11 mouse cellular contexts compared by ENCODE assay signal in the genomic region with DNA sequence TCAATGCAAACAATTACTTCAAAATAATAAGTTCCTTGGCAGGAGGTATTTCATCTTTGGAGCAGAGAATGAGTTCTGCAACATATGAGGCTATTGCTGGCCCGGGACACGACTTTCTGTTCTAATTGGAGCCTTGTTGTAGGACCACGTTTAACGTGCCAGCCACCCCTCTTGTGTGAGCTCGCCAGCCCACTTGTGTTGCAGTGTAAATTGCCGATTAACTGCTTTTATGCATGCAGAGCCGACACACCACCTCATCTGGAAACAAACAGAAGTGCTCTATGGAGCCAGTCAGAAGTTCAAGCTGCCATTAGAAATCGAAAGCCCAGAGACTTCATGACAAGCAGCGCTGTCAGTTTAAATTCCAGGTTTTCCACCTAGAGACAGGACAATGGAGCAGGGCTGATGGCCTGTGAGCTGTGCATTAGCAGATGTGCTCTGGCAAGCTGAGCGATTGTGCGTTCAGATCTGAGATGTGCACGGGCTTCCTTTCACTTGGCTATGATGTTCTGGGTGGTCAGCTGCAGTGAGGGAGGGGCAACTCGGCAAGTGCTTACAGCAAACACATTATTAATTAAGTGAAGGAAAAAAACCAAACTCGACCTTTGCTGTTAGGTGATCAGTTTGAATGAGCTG.
DNase-seq lines count a peak whose midpoint lies in the region; ATAC-seq and TF ChIP-seq lines count a peak whose summit lies in the region.
"Had no signal": no experiment of that assay in that cellular context is flagged by ENCODE, and none has a peak within 500 bp of the region (broad histone marks: within the 10 kb centered on the region; RNA-seq: fewer than 3 reads in every experiment).

No protein-coding gene starts in this region.

- H3K4me3 ChIP-seq in embryonic facial prominence, embryonic 12.5 days = no peak overlapping the region
- no peak overlapping the region for H3K4me3 ChIP-seq in embryonic facial prominence, embryonic 10.5 days
- no peak overlapping the region for H3K4me3 ChIP-seq in lung, embryonic 14.5 days (ENCODE audit: low read depth, low read length)
- no peak overlapping the region for H3K4me3 ChIP-seq in forebrain, embryonic 15.5 days
- H3K4me3 ChIP-seq in limb, embryonic 13.5 days = no peak overlapping the region
- no peak overlapping the region for H3K4me3 ChIP-seq in liver, postnatal 0 days (ENCODE audit: low read depth, low read length)
- H3K4me3 ChIP-seq: embryonic facial prominence, embryonic 15.5 days had no signal

- WGBS in embryonic facial prominence, embryonic 12.5 days = 63% methylated on average over 14 of the region's 14 CpGs
- WGBS in embryonic facial prominence, embryonic 10.5 days = 75% methylated on average over 14 of the region's 14 CpGs
- WGBS in lung, embryonic 14.5 days = 23% methylated on average over 14 of the region's 14 CpGs
- 12% methylated on average over 14 of the region's 14 CpGs for WGBS in forebrain, embryonic 15.5 days
- 32% methylated on average over 14 of the region's 14 CpGs for WGBS in limb, embryonic 13.5 days
- 74% methylated on average over 14 of the region's 14 CpGs for WGBS in liver, postnatal 0 days (ENCODE audit: insufficient replicate concordance)

- peaks cover 52% of the 10 kb centered on the region for H3K4me1 ChIP-seq in embryonic facial prominence, embryonic 12.5 days
- H3K4me1 ChIP-seq in embryonic facial prominence, embryonic 10.5 days = peaks cover 62% of the 10 kb centered on the region
- H3K4me1 ChIP-seq in lung, embryonic 14.5 days (ENCODE audit: insufficient read depth) = peaks cover 22% of the 10 kb centered on the region
- H3K4me1 ChIP-seq in forebrain, embryonic 15.5 days = peaks cover 84% of the 10 kb centered on the region
- peaks cover 66% of the 10 kb centered on the region for H3K4me1 ChIP-seq in limb, embryonic 13.5 days
- H3K4me1 ChIP-seq in liver, postnatal 0 days (ENCODE audit: insufficient read depth) = peaks cover 3% of the 10 kb centered on the region; the same call in 1 of the 2 replicates

- H3K9ac ChIP-seq in embryonic facial prominence, embryonic 12.5 days = no peak overlapping the region
- H3K9ac ChIP-seq in lung, embryonic 14.5 days = no peak overlapping the region
- H3K9ac ChIP-seq in forebrain, embryonic 15.5 days (replicated peaks) = no peak overlapping the region
- 0 out of 2 replicates have a peak overlapping the region, but pooled peaks have one; percentile 26 for H3K9ac ChIP-seq in limb, embryonic 13.5 days
- H3K9ac ChIP-seq in liver, postnatal 0 days (replicated peaks) = no peak overlapping the region
- H3K9ac ChIP-seq: embryonic facial prominence, embryonic 15.5 days had no signal

- no peak for DNase-seq in embryonic facial prominence, embryonic 10.5 days (ENCODE audit: low spot score)
- peak; percentile 51 for DNase-seq in lung, embryonic 14.5 days
- DNase-seq in lung, postnatal 25 days (ENCODE audit: low spot score) = no peak
- DNase-seq in urinary bladder, postnatal 4 days (ENCODE audit: low spot score in 2 of 2) = no peak
- DNase-seq in liver, postnatal 0 days = no peak
- DNase-seq: thymus, adult 2 months had no signal

- no peaks in the 10 kb centered on the region for H3K27me3 ChIP-seq in embryonic facial prominence, embryonic 12.5 days
- no peaks in the 10 kb centered on the region for H3K27me3 ChIP-seq in embryonic facial prominence, embryonic 10.5 days (replicated peaks; ENCODE audit: low read depth, poor library complexity, severe bottlenecking)
- H3K27me3 ChIP-seq in lung, embryonic 14.5 days (ENCODE audit: insufficient read depth, low read length) = no peaks in the 10 kb centered on the region
- no peaks in the 10 kb centered on the region for H3K27me3 ChIP-seq in forebrain, embryonic 15.5 days
- H3K27me3 ChIP-seq in limb, embryonic 13.5 days = no peaks in the 10 kb centered on the region
- H3K27me3 ChIP-seq in liver, postnatal 0 days (ENCODE audit: insufficient read depth, low read length) = no peaks in the 10 kb centered on the region
- H3K27me3 ChIP-seq: embryonic facial prominence, embryonic 15.5 days; Patski had no signal

- H3K36me3 ChIP-seq in embryonic facial prominence, embryonic 12.5 days = no peaks in the 10 kb centered on the region
- H3K36me3 ChIP-seq in embryonic facial prominence, embryonic 10.5 days (replicated peaks) = no peaks in the 10 kb centered on the region
- no peaks in the 10 kb centered on the region for H3K36me3 ChIP-seq in lung, embryonic 14.5 days (ENCODE audit: insufficient read depth)
- H3K36me3 ChIP-seq in forebrain, embryonic 15.5 days = no peaks in the 10 kb centered on the region
- 0 out of 2 replicates have a peak, but pooled peaks cover 3% of the 10 kb centered on the region for H3K36me3 ChIP-seq in limb, embryonic 13.5 days
- H3K36me3 ChIP-seq in liver, postnatal 0 days (replicated peaks; ENCODE audit: insufficient read depth, low read length) = no peaks in the 10 kb centered on the region
- H3K36me3 ChIP-seq: embryonic facial prominence, embryonic 15.5 days had no signal

- TF ChIP-seq EP300 in liver, postnatal 0 days (IDR thresholded peaks at IDR 0.05; ENCODE audit: low read depth) = no peak

- H3K27ac ChIP-seq in embryonic facial prominence, embryonic 12.5 days = 0 out of 2 replicates have a peak overlapping the region, but pooled peaks have one; percentile 5
- no peak overlapping the region for H3K27ac ChIP-seq in embryonic facial prominence, embryonic 10.5 days (replicated peaks)
- peak overlapping the region; percentile 40; the same call in 1 of the 2 replicates for H3K27ac ChIP-seq in lung, embryonic 14.5 days (ENCODE audit: low read depth)
- peak overlapping the region; percentile 68 for H3K27ac ChIP-seq in forebrain, embryonic 15.5 days (replicated peaks)
- 0 out of 2 replicates have a peak overlapping the region, but pooled peaks have one; percentile 15 for H3K27ac ChIP-seq in limb, embryonic 13.5 days
- no peak overlapping the region for H3K27ac ChIP-seq in liver, postnatal 0 days (ENCODE audit: low read depth)
- H3K27ac ChIP-seq: embryonic facial prominence, embryonic 15.5 days had no signal

- ATAC-seq in embryonic facial prominence, embryonic 12.5 days (ENCODE audit: insufficient number of reproducible peaks, insufficient read depth, low FRiP score, low TSS enrichment) = no peak
- ATAC-seq in lung, embryonic 14.5 days (ENCODE audit: insufficient read depth) = no peak
- peak; percentile 18; the same call in 1 of the 2 replicates for ATAC-seq in forebrain, embryonic 15.5 days (replicated peaks)
- no peak for ATAC-seq in limb, embryonic 13.5 days (ENCODE audit: low FRiP score, low read depth)
- ATAC-seq in liver, postnatal 0 days = no peak
- ATAC-seq: Patski had no signal

- no peaks in the 10 kb centered on the region for H3K9me3 ChIP-seq in embryonic facial prominence, embryonic 12.5 days
- H3K9me3 ChIP-seq in embryonic facial prominence, embryonic 10.5 days = no peaks in the 10 kb centered on the region
- no peaks in the 10 kb centered on the region for H3K9me3 ChIP-seq in lung, embryonic 14.5 days (ENCODE audit: low read depth, low read length)
- H3K9me3 ChIP-seq in forebrain, embryonic 15.5 days = no peaks in the 10 kb centered on the region
- H3K9me3 ChIP-seq in limb, embryonic 13.5 days = no peaks in the 10 kb centered on the region
- H3K9me3 ChIP-seq in liver, postnatal 0 days (ENCODE audit: low read length) = no peaks in the 10 kb centered on the region
- H3K9me3 ChIP-seq: embryonic facial prominence, embryonic 15.5 days had no signal

- no peak overlapping the region for H3K4me2 ChIP-seq in embryonic facial prominence, embryonic 12.5 days (replicated peaks)
- peak overlapping the region; percentile 35; the same call in 1 of the 2 replicates for H3K4me2 ChIP-seq in lung, embryonic 14.5 days
- H3K4me2 ChIP-seq in forebrain, embryonic 15.5 days (replicated peaks) = 0 out of 2 replicates have a peak overlapping the region, but pooled peaks have one; percentile 15
- H3K4me2 ChIP-seq in limb, embryonic 13.5 days (replicated peaks) = peak overlapping the region; percentile 7; the same call in 1 of the 2 replicates
- no peak overlapping the region for H3K4me2 ChIP-seq in liver, postnatal 0 days (ENCODE audit: low read depth, low read length)
- H3K4me2 ChIP-seq: embryonic facial prominence, embryonic 15.5 days had no signal

- TF ChIP-seq CTCF in lung, embryonic 14.5 days (IDR thresholded peaks at IDR 0.05; ENCODE audit: low read depth) = no peak
- TF ChIP-seq CTCF in liver, postnatal 0 days (IDR thresholded peaks at IDR 0.05; ENCODE audit: low read depth) = no peak

Comparison
In these comparisons a context has a peak if more than half of its experiments do, and no peak if none do; other contexts are left out.
1. H3K27ac ChIP-seq: peak in embryonic facial prominence, embryonic 12.5 days (single experiment), lung, embryonic 14.5 days (single experiment), forebrain, embryonic 15.5 days (single experiment) and limb, embryonic 13.5 days (single experiment); none in embryonic facial prominence, embryonic 10.5 days (single experiment) and liver, postnatal 0 days (single experiment).
2. H3K4me2 ChIP-seq: peak in lung, embryonic 14.5 days (single experiment), forebrain, embryonic 15.5 days (single experiment) and limb, embryonic 13.5 days (single experiment); none in embryonic facial prominence, embryonic 12.5 days (single experiment) and liver, postnatal 0 days (single experiment).